Mouse (Mus musculus) spleen, adult 2 months (tissue): Measurements from ENCODE around the gene Syce1l. TPM values are rescaled to one million over a fixed set of nuclear protein-coding genes. Genes with fewer than 3 reads are reported as not detected.

Experiments
- DNase-seq, 2 experiments: peaks; one replicate each; pipeline versions ENCODE4 v3.0.0 to v3.0.0-alpha.2; 2012 to 2021; ENCODE audit warnings: low spot score in 2 of 2, low read depth in 1 of 2
- H3K27ac ChIP-seq: fragments of 200-500 bp; 2 replicates; pipeline ENCODE4 v1.5.1; 2012; ENCODE audit warnings: low read length, inconsistent platforms; ENCODE audit not compliant: insufficient read depth
- H3K27me3 ChIP-seq: fragments of 200-500 bp; 2 replicates; pipeline ENCODE4 v1.6.1; 2012; ENCODE audit warnings: mild to moderate bottlenecking, moderate library complexity, low read length, inconsistent platforms; ENCODE audit not compliant: control insufficient read depth, insufficient read depth
- H3K36me3 ChIP-seq: fragments of 200-500 bp; 2 replicates; pipeline ENCODE4 v1.6.1; 2012; ENCODE audit warnings: mild to moderate bottlenecking, low read length, inconsistent platforms; ENCODE audit not compliant: control insufficient read depth, insufficient read depth
- H3K4me1 ChIP-seq: fragments of 200-500 bp; 2 replicates; pipeline ENCODE4 v1.6.1; 2011; ENCODE audit warnings: inconsistent platforms; ENCODE audit not compliant: control insufficient read depth, insufficient read depth, insufficient read length
- H3K4me3 ChIP-seq: fragments of 200-500 bp; 2 replicates; pipeline ENCODE4 v1.5.1; 2011; ENCODE audit warnings: mild to moderate bottlenecking, inconsistent platforms; ENCODE audit not compliant: insufficient read depth, insufficient read length; ENCODE audit errors: extremely low read depth
- CTCF ChIP-seq: fragments of 200-500 bp; IDR thresholded peaks from 2 replicates; pipeline ENCODE4 v1.5.1; 2011; ENCODE audit warnings: mild to moderate bottlenecking, inconsistent platforms; ENCODE audit not compliant: insufficient read depth, insufficient read length, insufficient replicate concordance; ENCODE audit errors: extremely low read depth
- POLR2A ChIP-seq: fragments of 200-500 bp; IDR thresholded peaks from 2 replicates; pipeline ENCODE4 v1.6.1; 2011; ENCODE audit warnings: low read depth, low read length, inconsistent platforms
- WGBS: fragments of 180-500 bp; shearing (Covaris S2); methylation state at CpG from one replicate; pipeline ENCODE4 v1.1.7; 2018; 5-methylcytosine and 5-hydroxymethylcytosine counted together
- polyA plus RNA-seq: library from polyadenylated mRNA; depleted of rRNA; stranded (reverse); fragments of >200 nt; gene quantifications from 2 replicates; pipeline ENCODE4 v1.2.3, GENCODE M21; 2012; rRNA removed

The Syce1l gene
- polyA plus RNA-seq, result not detected in 2 replicates

DNA sequence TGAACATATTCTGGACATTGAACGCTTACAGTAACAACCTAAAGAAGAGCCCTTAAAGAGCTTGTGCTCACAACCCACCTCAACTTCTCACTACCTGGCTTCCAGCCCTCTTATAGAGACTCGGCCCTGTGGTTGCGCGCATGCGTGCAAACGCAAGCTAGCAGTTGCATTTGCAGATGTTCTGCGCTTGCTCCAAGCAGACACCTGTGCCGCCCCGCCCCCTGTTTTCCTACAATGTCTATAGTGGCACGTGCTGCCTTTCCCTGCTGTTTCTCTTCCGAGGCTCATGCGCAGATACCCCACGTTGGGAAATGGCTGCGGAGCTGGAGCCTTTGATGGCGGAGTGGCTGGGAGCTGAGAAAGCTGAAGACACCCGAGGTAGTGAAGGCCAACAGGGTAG lies at the start of gene Syce1l:
Gene Syce1l, plus strand, starts transcription at position 288 of the 400 bp plus-strand sequence.
- H3K4me1 ChIP-seq, result no peaks in the 10 kb centered on the region
- no peaks in the 10 kb centered on the region for H3K27me3 ChIP-seq
- TF ChIP-seq POLR2A (no peak), CTCF (no peak)
- WGBS, result 94% methylated on average over 16 of the region's 16 CpGs
- no peak within 1 kb of the TSS for H3K27ac ChIP-seq
- peaks cover 37% of the 10 kb centered on the region for H3K36me3 ChIP-seq
- H3K4me3 ChIP-seq, result no peak within 1 kb of the TSS
- DNase-seq, result no peak

DNA sequence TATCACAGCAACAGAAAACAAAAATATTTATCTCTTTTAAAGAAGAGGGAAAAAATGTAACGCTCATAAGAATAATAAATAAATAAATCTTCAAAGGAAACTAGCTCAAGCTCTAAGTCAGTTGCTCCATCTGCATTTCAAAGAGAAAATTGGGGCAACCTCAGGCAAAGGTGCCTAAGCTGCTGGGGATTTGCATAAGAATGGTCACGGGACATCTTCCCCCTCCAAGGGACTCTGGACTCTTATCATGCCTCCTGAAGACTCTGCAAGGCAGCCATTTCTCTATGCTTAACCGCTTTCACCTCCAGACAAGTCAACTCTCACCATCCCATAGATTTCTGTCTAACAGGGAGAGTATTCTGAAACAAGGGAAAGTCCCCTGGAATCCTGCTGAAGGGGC lies 44.6 kb upstream of the Syce1l start:
- Histone ChIP-seq H3K4me1 (no peaks in the 10 kb centered on the region), H3K27me3 (no peaks in the 10 kb centered on the region), H3K4me3 (no peak overlapping the region), H3K27ac (no peak overlapping the region), H3K36me3 (no peaks in the 10 kb centered on the region)
- WGBS, result 59% methylated on average over 3 of the region's 3 CpGs
- DNase-seq, result no peak
- TF ChIP-seq CTCF (no peak), POLR2A (no peak)

DNA sequence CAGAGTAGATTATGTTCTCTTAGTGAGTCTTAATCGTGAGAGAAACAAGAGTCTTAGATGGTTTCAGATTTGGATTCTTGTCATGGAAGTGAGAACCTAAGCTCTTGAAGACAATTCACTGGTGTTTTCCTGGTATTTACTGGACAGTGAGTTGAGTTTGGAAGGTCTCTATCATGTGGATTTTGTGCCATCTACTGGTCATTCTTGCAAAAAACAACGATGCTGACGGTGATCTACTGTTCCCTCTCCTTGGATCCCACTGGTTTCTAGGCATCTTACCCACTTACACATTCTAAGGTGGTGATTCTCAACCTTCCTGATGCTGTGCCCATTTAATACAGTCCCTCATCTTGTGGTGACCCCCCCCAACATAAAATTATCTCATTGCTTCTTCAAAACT lies 10.4 kb upstream of the Syce1l start:
- 6% methylated on average over 3 of the region's 3 CpGs for WGBS
- no peak for DNase-seq
- peaks cover 7% of the 10 kb centered on the region; the same call in 1 of the 2 replicates for H3K4me1 ChIP-seq
- no peaks in the 10 kb centered on the region for H3K36me3 ChIP-seq
- TF ChIP-seq POLR2A, result no peak
- peak; percentile 5; the same call in 1 of the 2 replicates for TF ChIP-seq CTCF
- no peaks in the 10 kb centered on the region for H3K27me3 ChIP-seq
- no peak overlapping the region for H3K4me3 ChIP-seq
- no peak overlapping the region for H3K27ac ChIP-seq

DNA sequence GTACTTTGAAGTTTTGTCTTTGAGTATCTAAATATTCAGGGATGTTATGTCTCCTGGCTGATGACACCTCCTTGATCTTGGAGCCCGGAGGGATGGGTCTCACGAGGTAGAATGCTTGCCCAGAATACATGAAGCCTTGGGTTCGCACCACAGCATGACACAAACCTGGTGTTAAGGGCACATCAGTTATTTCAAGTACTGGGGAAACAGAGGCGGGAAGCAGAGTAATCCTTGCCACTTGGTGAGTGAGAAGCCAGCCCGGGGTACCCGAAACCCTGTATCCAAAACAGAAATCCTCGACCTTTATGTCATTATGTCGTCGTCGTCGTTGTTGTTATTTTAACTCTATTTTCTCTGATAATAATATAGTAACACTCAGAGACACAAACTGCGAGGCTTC lies 8.9 kb upstream of the Syce1l start:
- TF ChIP-seq CTCF (no peak), POLR2A (no peak)
- WGBS, result 36% methylated on average over 12 of the region's 12 CpGs
- H3K27me3 ChIP-seq, result no peaks in the 10 kb centered on the region
- H3K4me3 ChIP-seq, result no peak overlapping the region
- peaks cover 7% of the 10 kb centered on the region; the same call in 1 of the 2 replicates for H3K4me1 ChIP-seq
- DNase-seq, result no peak
- peaks cover 11% of the 10 kb centered on the region for H3K36me3 ChIP-seq
- H3K27ac ChIP-seq, result no peak overlapping the region; the same call in 1 of the 2 replicates

DNA sequence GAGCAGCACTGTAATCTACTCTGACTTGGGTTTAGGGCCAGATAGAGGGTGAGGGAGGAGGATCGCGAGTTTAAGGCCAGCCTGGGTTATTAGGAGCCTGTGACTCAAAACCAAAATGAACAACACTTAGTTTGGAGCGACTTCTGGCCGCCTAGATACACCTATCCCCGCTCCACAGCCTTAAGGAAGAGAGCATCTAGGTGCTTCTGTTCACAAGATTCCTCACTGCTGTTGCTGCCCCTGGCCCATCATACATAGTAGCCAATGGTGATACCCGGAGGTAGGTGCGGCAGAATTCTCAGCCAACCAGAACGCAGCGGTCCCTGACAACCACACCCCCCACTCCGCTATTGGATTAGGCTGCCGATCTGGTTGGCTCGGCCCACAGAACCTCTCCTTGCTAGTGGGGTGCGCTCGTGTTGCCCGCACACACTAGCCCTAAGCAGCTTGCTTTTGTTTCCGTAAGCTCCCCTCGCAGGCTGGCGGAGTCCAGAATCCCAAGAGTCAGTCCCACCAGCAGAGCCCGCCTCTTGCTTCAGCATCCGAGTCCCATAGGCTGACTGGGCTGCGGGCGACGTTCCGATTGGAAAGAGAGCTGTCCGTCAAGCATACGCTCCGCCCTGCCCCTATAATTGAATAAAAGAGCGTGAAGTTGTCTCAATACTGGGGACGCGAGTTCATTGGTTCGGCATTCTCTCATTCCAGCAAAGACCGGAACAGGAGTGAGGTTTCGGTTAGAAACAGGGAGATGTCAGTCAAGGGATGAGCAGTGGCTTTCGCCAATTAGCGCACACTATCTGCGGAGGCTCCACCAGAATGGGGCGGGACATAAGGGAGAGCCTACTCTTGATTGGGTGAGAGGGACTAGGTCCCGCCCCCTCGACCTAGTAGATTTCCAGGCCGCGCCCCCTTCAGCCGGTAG lies 8.1 kb upstream of the Syce1l start, which contains the start of gene Mon1b:
Gene Mon1b, plus strand, starts transcription at position 918 of the 922 bp plus-strand sequence.
- Histone ChIP-seq H3K36me3 (peaks cover 14% of the 10 kb centered on the region), H3K27me3 (no peaks in the 10 kb centered on the region), H3K4me1 (peaks cover 7% of the 10 kb centered on the region; the same call in 1 of the 2 replicates), H3K4me3 (peak within 1 kb of the TSS; percentile 98), H3K27ac (peak within 1 kb of the TSS; percentile 99)
- no peak for TF ChIP-seq CTCF
- under 1% methylated on average over 42 of the region's 42 CpGs for WGBS
- peak; percentile 95 to 99 for DNase-seq

DNA sequence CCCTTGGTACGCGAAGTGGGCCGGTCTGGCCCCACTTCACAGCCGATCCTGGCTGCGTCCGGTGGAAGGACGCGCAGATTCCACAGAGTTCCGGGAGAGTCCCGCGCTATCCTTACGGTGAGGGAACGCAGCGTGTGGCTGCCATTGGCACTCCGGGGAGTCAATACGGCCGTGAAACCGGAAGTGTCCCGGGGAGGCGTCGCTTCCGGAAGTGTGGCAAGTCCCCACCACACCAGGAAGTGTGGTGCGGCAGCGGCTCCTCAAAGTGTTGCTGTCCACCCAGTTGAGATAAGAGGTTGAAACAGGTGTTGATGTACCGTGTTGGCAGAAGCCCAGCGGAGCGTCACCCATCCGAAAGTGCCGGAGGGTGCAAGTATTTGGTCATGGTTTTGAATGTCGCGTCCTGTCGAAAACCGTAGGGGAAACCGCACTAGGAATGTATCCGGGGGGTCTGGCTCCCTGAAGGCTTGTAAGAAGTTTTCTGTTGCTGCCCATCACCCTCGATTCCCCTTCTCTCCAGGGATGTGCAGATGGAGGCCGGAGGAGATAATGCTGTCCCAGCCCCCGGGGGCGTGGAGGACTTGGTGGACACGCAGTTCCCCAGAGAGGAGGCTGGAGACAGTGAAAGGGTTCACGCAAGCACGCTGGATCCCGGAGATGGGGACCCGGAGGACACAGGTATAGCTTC lies 7.3 kb upstream of the Syce1l start:
- Histone ChIP-seq H3K27me3 (no peaks in the 10 kb centered on the region), H3K27ac (peak overlapping the region; percentile 99), H3K36me3 (peaks cover 18% of the 10 kb centered on the region), H3K4me3 (peak overlapping the region; percentile 98), H3K4me1 (peaks cover 7% of the 10 kb centered on the region; the same call in 1 of the 2 replicates)
- DNase-seq, result no peak
- no peak for TF ChIP-seq CTCF
- TF ChIP-seq POLR2A, result peak; percentile 65; the same call in 1 of the 2 replicates
- under 1% methylated on average over 44 of the region's 44 CpGs for WGBS
